Mouse (Mus musculus) cerebellum, adult 8-10 months (tissue): ENCODE measurements around the gene Ak8.

Experiments used
- DNase-seq: peaks from one replicate; pipeline ENCODE4 v3.0.0; 2022

Gene Ak8

DNA sequence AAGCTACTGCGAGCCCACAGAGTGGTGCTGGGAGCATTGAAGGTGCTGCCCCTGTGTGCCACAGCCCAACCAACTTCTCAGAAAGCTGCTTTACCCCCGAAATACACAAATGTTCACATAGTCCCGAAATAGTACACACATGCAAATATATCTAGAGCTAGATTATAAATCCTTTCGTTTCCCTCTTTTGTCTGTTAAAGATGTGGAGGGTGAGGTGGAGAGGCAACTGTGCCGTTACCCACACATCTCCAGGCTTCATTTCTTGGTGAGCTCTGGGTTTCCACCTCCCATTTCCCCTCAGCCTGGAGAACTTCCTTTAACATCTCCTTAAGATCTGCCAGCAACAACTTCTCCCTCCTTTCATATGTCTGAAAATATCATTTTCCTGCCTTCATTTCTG, 40.2 kb downstream of the Ak8 start:
- DNase-seq: no peak

DNA sequence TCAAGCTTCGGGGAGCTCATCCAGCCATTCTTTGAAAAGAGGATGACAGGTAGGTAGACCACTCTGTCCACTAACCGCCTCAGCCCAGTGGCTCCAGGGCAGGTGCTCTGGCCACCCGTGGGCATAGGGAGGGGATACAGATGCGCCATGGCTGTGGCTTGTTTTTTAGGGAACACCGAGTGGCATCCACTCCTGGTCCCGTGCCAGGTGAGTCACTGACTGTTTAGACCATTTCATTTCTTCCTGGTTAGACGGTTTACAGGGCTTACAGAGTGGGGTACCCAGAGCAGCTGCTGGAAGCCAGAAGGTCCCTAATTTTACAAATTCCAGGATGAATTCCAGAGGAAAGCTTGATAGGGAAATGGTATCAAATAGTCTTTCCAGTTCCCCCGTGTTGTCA, 42.7 kb downstream of the Ak8 start:
- no peak for DNase-seq

GRCm38 (mm10) chr2:28746682-28747332, 46.8 kb downstream of the Ak8 start:
- DNase-seq: no peak

DNA sequence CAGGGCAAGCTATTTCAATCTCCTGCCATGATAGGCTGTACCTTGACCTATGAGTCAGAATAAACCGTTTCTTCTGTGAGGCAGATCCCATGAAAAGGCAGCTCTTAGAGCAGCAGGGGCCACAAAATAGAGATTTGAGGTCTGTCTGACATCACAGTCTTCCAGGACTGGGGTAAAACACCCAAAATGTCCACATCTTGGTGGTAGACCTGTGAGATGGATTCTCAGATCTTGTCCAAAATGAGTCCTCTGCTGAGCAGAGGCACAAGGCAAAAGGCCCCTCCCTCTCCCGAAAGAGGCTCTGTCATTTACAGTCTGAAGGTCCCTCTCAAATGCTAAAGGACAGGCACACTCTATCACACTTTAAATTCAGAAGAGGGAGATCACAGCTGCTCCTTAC, 47.7 kb downstream of the Ak8 start:
- no peak for DNase-seq

DNA sequence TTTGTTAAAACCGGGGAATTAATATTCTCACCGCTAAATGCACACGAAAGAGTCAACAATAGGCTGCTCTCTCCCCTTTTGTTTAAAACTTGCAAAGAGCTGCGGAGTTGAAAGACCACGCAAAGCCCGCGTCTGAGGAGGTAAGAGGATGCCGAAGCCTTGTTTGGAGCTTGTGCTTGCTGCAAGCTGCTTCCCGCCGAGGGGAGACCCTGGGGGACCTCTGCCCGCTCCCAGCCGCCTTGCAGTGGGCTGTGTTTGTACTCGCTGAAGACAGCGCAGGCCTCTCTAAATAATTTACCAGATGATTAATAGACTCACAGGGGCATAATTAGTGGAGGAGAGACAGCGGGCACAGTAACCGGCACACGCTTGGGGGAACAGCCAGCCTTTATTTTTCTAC, 51.2 kb downstream of the Ak8 start:
- DNase-seq: no peak

GRCm38 (mm10) chr2:28751658-28752057, 51.7 kb downstream of the Ak8 start:
- no peak for DNase-seq

- DNase-seq: no peak
These were observed 52.4 kb downstream of the Ak8 start for GRCm38 (mm10) chr2:28752388-28752787.

GRCm38 (mm10) chr2:28755451-28755850, 55.5 kb downstream of the Ak8 start:
- DNase-seq: peak; percentile 84

GRCm38 (mm10) chr2:28756201-28756600, 56.2 kb downstream of the Ak8 start:
- no peak for DNase-seq

GRCm38 (mm10) chr2:28759441-28759840, 59.5 kb downstream of the Ak8 start:
- DNase-seq: no peak

DNA sequence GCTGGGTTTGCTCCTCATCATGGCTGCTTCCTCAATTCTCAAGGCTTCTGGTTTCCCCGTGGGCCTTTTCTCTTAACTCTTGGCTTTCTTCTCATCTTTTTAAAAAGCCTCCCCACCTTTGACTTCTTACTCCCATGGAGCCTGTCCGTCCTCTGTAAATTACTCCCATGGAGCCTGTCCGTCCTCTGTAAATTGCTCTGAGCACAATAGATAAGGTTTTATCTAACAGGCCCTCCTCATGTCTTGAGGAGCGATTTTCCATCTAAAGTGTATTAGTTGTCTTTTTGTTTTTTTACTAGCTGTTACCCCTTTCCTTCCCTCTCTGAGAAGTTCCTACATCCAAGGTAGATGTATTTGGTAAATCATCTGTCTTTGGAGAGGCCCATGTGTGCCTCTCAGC, 66.6 kb downstream of the Ak8 start:
- DNase-seq: no peak

DNA sequence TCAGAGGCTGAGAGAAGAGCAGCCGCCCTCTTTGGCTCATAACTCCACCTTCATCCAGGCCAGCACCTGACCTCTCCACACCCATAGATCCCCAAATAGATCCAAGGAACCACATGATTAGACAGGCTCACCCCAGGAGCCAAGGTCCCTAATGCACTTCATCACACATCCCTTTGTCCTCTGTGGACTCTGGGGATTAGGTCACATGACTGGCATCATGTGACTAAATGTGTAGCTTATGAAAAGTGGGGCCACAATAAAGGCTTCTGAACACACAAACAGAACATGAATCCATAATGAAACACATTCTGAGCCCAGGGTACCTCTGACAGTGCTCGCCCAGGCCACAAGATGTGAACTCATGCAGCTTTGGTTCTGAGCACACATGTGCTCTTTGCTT, 67.1 kb downstream of the Ak8 start:
- DNase-seq: no peak

- no peak for DNase-seq
These were observed 70.7 kb downstream of the Ak8 start for GRCm38 (mm10) chr2:28770697-28771096.

GRCm38 (mm10) chr2:28774073-28774472, 74.1 kb downstream of the Ak8 start:
- no peak for DNase-seq

- no peak for DNase-seq
These were observed 76.8 kb downstream of the Ak8 start for GRCm38 (mm10) chr2:28776728-28777127.

DNA sequence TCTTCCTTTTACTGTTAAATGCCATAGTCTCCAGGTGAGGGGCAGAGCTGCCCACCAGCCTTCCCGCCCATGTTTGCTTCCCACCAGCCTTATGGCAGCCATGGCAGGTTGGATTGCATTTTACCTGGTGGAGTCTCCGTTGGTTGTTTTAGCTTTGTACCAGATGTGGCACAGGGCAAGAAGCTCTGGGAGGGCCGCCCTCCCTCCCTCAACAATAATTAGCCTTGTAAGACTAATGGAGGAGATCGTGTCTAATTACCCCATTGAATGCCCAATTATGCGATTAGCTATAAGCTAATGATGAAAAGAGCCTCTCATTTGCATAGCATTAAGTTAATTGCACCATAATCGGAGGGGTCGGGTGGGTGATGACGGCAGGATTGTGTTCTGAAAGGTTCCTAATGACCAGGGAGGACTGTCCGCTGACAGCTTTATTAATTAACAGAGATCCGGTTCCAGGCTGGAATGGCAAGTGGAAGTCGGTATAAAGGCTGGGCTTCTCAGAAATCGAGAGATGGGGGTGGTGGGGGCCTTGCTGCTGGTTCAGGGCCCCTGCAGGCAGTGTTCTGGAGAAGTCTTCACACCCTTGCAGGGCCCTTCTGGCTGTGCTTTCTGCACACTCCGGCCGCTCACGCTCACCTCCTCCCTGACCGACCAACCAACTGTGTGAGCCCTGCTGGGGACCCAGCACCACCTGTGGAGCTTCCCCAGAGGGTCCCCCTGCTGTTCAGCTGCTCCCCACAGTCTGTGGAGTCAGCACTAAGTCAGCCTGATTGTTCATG, 80.2 kb downstream of the Ak8 start:
- no peak for DNase-seq

DNA sequence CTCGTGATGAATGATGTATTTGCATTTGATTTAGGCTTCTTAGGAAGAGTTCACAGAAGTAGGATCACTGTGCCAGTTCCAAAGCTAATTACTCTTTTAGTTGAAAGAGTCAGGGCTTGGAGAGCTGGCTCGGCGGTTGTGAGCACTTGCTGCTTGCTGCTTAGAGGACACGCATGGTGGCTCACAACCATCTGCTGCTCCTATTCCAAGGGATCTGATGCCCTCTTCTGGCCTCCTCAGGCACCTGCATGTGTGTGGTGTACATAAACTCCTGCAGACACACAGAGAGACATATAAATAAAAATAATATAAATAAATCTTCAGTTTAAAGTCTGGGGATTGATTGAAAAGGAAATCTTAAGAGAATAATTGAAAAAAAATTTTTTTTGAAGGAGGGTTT, 81.3 kb downstream of the Ak8 start:
- DNase-seq: no peak

- no peak for DNase-seq
These were observed 86.5 kb downstream of the Ak8 start for GRCm38 (mm10) chr2:28786355-28787066.

DNA sequence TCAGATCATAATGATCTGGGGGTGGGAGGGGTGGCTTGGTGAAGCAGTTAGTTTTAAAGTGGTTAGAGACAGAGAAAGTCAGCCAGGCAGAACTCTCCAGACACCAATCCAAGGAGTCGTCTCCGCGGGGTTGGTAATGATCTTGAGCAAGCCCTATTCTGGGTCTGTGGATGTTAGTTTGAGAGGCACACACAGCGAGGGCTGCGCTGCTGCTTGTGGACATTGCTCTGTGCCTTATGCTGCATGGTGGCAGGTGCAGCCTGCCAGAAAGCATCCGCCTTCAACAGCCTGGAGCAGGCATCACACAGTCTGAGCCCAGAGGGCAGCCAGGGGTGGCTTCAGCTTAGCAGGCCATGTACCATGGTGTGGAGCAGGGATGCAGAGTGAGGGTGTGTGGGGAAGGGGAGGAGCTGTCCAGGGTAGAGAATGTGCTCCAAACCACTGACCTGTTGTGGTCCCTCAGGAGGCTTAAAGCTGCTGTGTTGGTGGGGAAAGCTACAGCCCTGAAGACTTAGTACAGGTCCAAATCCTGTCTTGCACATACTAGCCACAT, 87.2 kb downstream of the Ak8 start:
- DNase-seq: no peak

DNA sequence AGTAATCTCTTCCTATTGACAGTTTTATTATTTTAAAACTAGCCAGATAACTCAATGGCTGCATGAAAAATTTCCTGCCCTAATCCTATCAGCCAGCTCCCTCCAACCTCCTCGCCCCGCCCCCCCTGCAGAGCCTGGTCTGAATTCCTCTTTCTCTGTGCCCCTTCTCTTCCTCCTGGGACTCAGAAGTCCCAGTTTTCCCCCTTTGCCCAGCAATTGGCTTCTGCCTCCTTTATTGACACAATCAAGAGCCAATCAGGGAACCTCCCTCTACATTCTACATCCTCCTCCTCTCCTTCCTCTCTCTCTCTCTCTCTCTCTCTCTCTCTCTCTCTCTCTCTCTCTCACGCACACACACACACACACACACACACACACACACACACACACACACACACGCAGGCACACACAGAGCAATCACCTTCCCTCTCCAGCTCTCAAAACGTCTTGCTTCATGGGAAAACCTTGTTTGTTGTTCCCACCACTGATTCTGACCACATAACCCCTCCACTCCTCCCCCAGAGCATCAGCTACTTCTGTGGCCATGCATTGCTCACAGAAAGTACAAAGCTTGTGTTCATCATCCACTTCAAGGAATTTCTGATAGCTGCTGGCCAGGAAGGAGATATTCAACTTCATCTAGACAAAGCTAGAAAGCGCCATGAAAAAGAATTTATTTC, 93.1 kb downstream of the Ak8 start:
- no peak for DNase-seq

DNA sequence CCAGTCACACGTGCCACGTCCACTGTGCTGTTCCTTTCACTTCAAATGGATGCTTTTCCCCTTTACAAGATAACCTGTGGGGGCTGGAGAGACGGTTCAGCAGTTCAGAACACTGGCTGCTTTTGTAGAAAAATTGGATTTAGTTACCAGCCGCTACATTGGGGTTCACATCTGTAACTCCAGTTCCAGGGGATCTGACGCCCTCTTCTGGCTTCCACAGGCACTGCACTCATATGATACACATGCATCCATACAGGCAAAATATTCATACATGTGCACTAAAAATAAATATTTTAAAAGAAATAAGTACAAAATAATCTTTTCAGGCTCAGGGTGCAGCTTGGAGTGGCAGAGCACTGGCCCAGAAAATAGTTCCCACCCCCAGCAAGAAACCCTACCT, 94.7 kb downstream of the Ak8 start:
- no peak for DNase-seq

DNA sequence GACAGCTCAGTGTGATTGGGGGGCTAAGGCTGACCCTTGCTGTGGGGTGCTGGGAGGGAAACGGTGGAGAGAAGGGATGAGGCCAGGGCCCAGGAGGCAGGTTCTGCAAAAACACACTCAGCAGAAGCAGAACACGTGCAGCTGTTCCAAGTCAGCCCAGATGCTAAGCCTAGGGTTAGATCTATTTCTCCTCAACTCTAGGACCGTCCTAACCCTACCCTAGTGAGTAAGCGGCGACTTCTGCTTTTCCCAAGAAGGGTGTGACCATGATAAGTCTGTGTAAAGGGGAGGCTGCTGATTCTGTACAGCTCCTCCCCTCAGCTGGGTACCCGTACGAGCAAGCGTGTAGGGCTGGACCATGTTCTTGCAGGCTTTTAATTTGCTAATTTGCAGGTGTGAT, 96.3 kb downstream of the Ak8 start:
- no peak for DNase-seq

DNA sequence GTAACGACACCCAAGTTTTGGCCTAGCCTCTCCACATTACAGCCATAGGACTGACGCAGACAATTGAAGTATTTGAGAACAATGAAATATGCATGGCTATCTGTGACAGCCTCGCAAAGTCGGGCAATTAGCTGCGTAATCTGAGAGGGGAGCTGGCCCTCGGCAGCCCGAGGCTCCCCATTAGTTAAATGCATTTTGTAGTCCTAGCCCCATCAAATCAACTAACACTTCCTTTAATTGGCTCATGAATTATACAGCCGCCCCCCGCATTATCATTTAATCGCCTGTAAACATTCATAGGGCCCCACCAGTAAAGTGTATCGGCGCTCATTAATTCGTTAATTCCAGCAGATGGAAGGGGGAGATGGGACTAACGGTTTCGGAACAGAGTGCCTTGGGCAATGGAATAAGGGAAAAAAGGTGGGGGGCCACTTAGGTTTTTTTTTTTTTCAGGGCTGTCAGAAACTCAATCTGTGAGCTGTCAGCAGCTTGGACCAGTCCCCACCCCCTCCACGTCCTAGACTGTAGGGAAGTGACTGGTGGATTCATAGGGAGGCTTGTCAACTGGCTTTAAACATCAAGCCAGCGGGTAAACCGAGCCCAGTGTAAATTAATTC, 97.6 kb downstream of the Ak8 start:
- DNase-seq: no peak
